Mouse (Mus musculus) hindbrain, embryonic 11.5 days (tissue): ENCODE measurements around the gene Ptpru. TPM values are rescaled to one million over a fixed set of nuclear protein-coding genes. Genes with fewer than 3 reads are reported as not detected.

ENCODE experiments used
- ATAC-seq: fragments of 200-750 bp; cut with Nextera tagmentation; 2 replicates; pipeline ENCODE4 v1.8.0; 2017; ENCODE audit warnings: mild to moderate bottlenecking, moderate TSS enrichment, moderate library complexity; ENCODE audit not compliant: low FRiP score
- DNase-seq: peaks from one replicate; pipeline ENCODE4 v3.0.0-alpha.2; 2015; ENCODE audit warnings: low spot score
- H3K27ac ChIP-seq: fragments of 300-500 bp; sonication (generic); 2 replicates; pipeline ENCODE4 v1.5.1; 2014; ENCODE audit warnings: mild to moderate bottlenecking, low read depth, low read length
- H3K27me3 ChIP-seq: fragments of 300-500 bp; sonication (generic); 2 replicates; pipeline ENCODE4 v1.6.1; 2014; ENCODE audit warnings: mild to moderate bottlenecking, low read length, moderate library complexity, mixed read lengths; ENCODE audit not compliant: control insufficient read depth, insufficient read depth
- H3K36me3 ChIP-seq: fragments of 300-500 bp; sonication (generic); 2 replicates; pipeline ENCODE4 v1.6.1; 2014; ENCODE audit warnings: mild to moderate bottlenecking, low read length, moderate library complexity, mixed read lengths; ENCODE audit not compliant: control insufficient read depth, insufficient read depth
- H3K4me1 ChIP-seq: fragments of 300-500 bp; sonication (generic); replicated peaks from 2 replicates; pipeline ENCODE4 v1.6.1; 2014; ENCODE audit warnings: low read length, mixed read lengths; ENCODE audit not compliant: control insufficient read depth, insufficient read depth
- H3K4me2 ChIP-seq: fragments of 300-500 bp; sonication (generic); replicated peaks from 2 replicates; pipeline ENCODE4 v1.6.1; 2014; ENCODE audit warnings: mild to moderate bottlenecking, low read depth, low read length
- H3K4me3 ChIP-seq: fragments of 300-500 bp; sonication (generic); 2 replicates; pipeline ENCODE4 v1.5.1; 2014; ENCODE audit warnings: low read depth, low read length
- H3K9ac ChIP-seq: fragments of 300-500 bp; sonication (generic); 2 replicates; pipeline ENCODE4 v1.6.1; 2014; ENCODE audit warnings: low read depth, low read length
- H3K9me3 ChIP-seq: fragments of 300-500 bp; sonication (generic); 2 replicates; pipeline ENCODE4 v1.6.1; 2016; ENCODE audit warnings: low read length; ENCODE audit not compliant: control insufficient read depth
- WGBS: fragments of 180-500 bp; shearing (Covaris S2); extraction: QIAGEN DNeasy Blood & Tissue Kit; methylation state at CpG from one replicate; pipeline ENCODE4 v1.1.7; 2014; 5-methylcytosine and 5-hydroxymethylcytosine counted together
- polyA plus RNA-seq: library from polyadenylated mRNA; unstranded; fragments of >200 nt; fragmentation: Nextera tagmentation; extraction: Ambion mirVana; gene quantifications from 2 replicates; pipeline ENCODE4 v1.2.1, GENCODE M21; 2014

Ptpru gene
- polyA plus RNA-seq, 1 experiment from 2014 or later, result 11.4 TPM

DNA sequence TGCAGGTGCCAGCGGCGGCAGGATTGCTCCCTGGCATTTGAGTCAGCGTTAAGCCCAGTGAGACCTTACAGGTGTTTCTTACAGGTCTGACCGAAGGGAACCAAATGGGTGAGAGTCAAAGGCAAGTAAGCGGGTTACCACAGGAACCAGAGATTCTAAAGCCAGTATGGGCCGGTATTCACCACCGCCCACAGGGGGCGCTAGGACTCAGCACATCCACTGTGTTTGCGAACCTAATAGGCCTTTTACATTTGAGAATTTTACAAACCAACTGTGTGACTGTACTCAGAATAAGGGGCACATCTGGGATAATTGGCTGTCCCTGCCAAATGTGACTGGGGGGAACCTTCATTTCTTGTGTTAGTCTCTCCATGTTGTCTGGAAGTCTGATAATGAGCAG is 54.1 kb downstream of the Ptpru start:
- Histone ChIP-seq H3K4me2 (no peak overlapping the region), H3K4me3 (no peak overlapping the region), H3K27ac (no peak overlapping the region), H3K4me1 (no peaks in the 10 kb centered on the region), H3K9ac (no peak overlapping the region), H3K9me3 (no peaks in the 10 kb centered on the region), H3K27me3 (no peaks in the 10 kb centered on the region), H3K36me3 (no peaks in the 10 kb centered on the region)
- WGBS, result 11% methylated on average over 9 of the region's 9 CpGs
- ATAC-seq (no peak), DNase-seq (peak; percentile 83)

DNA sequence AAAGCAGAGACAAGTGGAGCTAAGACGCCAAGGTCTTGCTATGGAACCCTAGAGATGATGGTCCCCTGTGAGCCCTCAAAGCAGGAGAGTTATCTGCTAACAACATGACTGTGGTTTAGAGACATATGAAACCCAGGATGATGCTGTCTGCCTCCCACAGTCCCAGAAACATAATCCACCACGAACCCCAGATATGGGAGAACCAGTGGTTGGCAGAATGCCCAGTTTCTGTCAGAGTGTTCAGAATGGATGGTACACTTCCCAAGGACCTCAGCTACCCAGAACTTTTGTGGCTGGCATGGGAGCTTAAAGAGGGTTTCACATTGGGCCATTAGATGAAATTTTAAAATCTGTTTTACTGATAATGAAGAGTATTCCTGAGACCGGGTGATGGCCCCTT is 57.1 kb downstream of the Ptpru start:
- no peaks in the 10 kb centered on the region for H3K36me3 ChIP-seq
- no peaks in the 10 kb centered on the region for H3K4me1 ChIP-seq
- no peak overlapping the region for H3K4me2 ChIP-seq
- H3K4me3 ChIP-seq, result no peak overlapping the region
- WGBS, result 65% methylated on average over 3 of the region's 3 CpGs
- no peaks in the 10 kb centered on the region for H3K9me3 ChIP-seq
- H3K9ac ChIP-seq, result no peak overlapping the region
- H3K27me3 ChIP-seq, result no peaks in the 10 kb centered on the region
- ATAC-seq (no peak), DNase-seq (peak; percentile 26)
- no peak overlapping the region for H3K27ac ChIP-seq

DNA sequence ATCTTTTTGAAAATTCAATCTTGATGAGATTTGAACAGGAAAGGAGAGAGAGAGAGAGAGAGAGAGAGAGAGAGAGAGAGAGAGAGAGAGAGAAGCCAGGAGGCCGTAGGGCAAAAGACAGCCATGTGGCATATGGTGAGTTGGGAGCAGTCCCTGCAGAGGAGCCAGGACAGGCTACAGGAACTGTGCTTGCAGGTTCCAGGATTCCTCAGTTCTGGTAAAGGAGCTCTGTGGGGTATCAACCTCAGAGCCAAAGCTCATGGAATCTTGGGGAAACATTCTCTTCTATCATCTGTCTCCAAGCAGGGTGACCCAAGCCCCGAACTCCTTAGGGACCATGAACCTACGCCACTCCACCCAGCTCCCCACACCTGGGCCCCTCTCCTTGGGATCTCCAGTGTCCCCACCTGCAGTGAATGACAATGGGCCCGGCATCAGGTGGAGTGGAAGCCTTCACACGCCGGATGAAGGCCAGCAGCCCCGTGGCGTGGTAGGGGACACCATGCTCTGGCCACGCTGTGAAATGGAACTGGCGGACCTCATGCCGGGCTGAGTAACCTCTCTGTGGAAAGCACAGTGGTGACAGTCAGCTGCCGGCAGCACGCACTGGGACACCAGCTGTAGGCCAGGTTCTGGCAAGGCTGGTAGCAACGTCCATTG is 59.3 kb downstream of the Ptpru start:
- Histone ChIP-seq H3K4me3 (no peak overlapping the region), H3K4me1 (no peaks in the 10 kb centered on the region), H3K9me3 (no peaks in the 10 kb centered on the region), H3K9ac (no peak overlapping the region), H3K27me3 (no peaks in the 10 kb centered on the region), H3K36me3 (no peaks in the 10 kb centered on the region), H3K27ac (no peak overlapping the region), H3K4me2 (no peak overlapping the region)
- 87% methylated on average over 14 of the region's 14 CpGs for WGBS
- no peak for DNase-seq
- ATAC-seq, result no peak

DNA sequence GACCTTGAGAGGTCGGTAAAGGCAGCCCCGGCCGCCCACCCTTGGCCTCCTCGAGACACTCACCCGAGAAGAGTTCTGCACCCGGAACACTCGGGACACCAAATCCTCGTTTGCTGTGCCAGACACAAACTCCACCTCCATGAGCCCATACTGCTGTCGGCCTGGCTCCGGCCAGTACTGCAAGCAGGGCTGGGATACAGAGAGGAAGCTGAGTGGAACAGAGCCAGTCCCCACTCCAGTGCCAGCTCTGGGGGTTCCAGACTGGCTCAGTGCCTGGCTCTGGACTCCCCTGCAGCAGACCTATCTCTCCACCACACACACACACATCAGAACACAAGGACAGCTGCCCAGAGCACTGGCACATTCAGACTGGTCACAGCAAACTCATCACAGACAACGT is 66.7 kb downstream of the Ptpru start:
- Histone ChIP-seq H3K36me3 (no peaks in the 10 kb centered on the region), H3K4me1 (no peaks in the 10 kb centered on the region), H3K9me3 (no peaks in the 10 kb centered on the region), H3K4me3 (no peak overlapping the region), H3K9ac (no peak overlapping the region), H3K27ac (no peak overlapping the region), H3K4me2 (no peak overlapping the region), H3K27me3 (no peaks in the 10 kb centered on the region)
- ATAC-seq (no peak), DNase-seq (no peak)
- WGBS, result 82% methylated on average over 11 of the region's 11 CpGs

DNA sequence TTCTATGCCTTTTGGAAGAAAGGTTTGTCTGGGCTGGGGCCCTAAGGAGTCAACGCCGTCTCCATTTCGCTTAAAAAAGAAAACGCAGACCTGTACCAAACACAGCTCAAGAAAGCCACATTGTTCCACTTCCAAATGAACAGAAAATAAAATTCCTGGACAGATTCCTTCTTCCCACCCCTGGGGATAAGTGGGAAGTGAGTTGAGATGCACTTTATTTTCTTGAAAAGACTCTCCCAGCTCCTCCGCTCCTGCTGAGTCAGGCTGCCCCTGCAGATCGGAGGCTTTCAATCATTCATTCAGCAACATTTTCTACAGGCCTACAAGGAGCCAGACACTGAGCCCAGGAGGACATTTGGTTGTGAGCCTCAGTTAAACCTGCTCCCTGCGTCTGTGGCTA is 74.2 kb downstream of the Ptpru start:
- no peak overlapping the region for H3K9ac ChIP-seq
- H3K4me1 ChIP-seq, result no peaks in the 10 kb centered on the region
- ATAC-seq, result no peak
- no peaks in the 10 kb centered on the region for H3K27me3 ChIP-seq
- H3K4me3 ChIP-seq, result no peak overlapping the region
- H3K36me3 ChIP-seq, result no peaks in the 10 kb centered on the region
- WGBS, result 85% methylated on average over 7 of the region's 7 CpGs
- DNase-seq, result no peak
- H3K9me3 ChIP-seq, result no peaks in the 10 kb centered on the region
- no peak overlapping the region for H3K4me2 ChIP-seq
- H3K27ac ChIP-seq, result no peak overlapping the region

DNA sequence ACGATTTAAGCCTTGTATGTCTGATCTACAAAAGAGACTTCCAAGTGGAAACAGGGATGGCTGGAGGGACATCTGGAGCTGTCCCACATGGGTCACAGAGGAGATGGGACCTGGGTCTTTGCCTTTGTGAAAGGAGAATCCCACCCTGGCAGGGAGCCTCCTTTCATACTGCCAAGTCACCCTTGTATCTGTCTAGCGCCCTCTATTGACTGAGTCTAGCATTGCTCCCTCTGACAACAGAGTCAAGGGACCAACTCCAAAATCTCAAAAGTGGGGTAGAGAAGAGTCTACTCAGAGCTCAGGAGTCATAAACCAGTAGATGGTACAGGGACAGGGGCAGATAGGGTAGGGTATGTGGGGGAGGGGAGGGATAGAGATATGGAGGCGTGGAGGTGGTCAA is 74.6 kb downstream of the Ptpru start:
- WGBS, result 71% methylated on average over 3 of the region's 3 CpGs
- H3K27me3 ChIP-seq, result no peaks in the 10 kb centered on the region
- DNase-seq (peak; percentile 17), ATAC-seq (no peak)
- no peaks in the 10 kb centered on the region for H3K36me3 ChIP-seq
- no peaks in the 10 kb centered on the region for H3K4me1 ChIP-seq
- no peaks in the 10 kb centered on the region for H3K9me3 ChIP-seq
- no peak overlapping the region for H3K4me3 ChIP-seq
- no peak overlapping the region for H3K27ac ChIP-seq
- no peak overlapping the region for H3K9ac ChIP-seq
- no peak overlapping the region for H3K4me2 ChIP-seq

DNA sequence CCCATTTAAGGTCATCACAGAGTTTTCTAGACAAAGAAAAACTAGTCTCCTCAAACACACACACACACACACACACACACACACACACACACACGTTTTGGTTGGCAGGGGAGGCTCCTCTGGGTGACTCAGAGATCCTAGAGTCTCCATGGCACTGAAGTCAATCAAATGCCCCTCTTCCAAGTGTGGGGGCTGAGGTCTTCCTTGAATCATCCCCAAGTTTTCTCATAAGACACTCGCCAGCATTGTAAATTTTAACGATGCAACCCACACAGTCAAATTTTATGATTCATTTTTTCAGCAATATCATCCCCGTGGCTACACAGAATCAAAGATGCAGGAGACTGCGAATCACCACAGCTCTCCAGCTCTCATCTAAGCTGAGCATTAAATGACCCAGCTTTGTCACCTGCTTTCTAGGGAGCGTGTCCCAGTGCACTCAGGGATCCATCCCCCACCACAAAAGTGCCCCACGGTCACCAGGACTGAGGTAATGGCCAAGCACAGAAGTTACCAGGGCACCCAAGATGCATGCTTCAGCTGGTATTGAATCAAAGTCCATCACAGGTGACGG is 75.8 kb downstream of the Ptpru start:
- Histone ChIP-seq H3K36me3 (no peaks in the 10 kb centered on the region), H3K9me3 (no peaks in the 10 kb centered on the region), H3K27me3 (no peaks in the 10 kb centered on the region), H3K4me3 (no peak overlapping the region), H3K27ac (no peak overlapping the region), H3K4me1 (no peaks in the 10 kb centered on the region), H3K9ac (no peak overlapping the region), H3K4me2 (no peak overlapping the region)
- whole genome bisulfite sequencing, result 88% methylated on average over 8 of the region's 8 CpGs
- ATAC-seq (no peak), DNase-seq (no peak)

DNA sequence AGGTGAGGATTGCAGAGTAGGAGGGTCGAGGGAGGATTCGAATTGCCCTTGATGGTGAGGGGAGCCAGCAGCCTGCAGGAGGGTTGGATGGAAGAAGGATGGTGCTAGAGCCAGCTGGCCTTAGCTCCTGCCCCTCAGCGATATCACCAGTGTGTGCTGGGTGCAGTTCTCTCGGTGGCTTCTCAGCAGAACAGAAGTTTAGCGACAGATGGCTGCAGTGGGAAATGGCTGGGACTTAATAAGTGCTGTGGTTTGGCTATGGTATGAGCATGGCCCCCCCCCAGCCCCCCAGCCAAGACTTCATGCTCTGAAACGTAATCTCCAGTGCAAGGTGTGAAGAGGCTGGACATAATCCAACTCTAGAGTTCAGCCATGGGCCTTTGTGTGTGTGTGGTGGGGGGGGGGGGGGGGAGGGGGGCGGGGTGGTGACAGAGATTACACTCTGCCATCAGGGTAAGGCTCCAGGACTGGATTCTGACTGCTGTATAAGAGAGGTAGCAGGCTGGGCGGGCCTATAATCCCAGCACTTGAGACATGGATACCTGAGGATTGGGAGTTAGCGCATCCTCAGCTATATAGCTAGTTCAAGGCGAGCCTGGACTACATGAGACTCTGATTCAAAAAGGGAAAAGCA is 85.8 kb downstream of the Ptpru start:
- no peaks in the 10 kb centered on the region for H3K9me3 ChIP-seq
- ATAC-seq (no peak), DNase-seq (no peak)
- no peak overlapping the region for H3K9ac ChIP-seq
- no peaks in the 10 kb centered on the region for H3K4me1 ChIP-seq
- H3K27me3 ChIP-seq, result no peaks in the 10 kb centered on the region
- H3K27ac ChIP-seq, result no peak overlapping the region
- no peaks in the 10 kb centered on the region for H3K36me3 ChIP-seq
- 68% methylated on average over 10 of the region's 10 CpGs for WGBS
- H3K4me3 ChIP-seq, result no peak overlapping the region
- no peak overlapping the region for H3K4me2 ChIP-seq

DNA sequence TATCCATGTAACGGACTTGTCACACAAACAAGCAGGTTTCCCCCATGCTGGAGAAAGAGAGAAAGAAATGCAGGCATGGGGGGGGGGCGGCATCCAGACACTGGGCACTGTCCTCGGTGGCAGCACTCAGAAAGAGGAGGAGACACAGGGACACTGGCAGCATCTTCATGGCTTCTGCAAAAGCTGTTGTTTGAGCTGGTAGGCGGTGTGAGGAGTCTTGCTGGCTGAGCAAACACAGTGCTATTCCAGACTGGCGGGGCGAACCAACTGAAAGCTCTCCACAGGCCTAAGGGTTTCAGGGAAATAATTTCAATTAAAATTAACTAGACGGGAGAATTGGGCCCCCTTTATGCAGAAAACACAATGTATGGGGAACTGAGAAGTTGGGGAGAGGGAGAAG is 86.5 kb downstream of the Ptpru start:
- Histone ChIP-seq H3K4me2 (no peak overlapping the region), H3K27me3 (no peaks in the 10 kb centered on the region), H3K36me3 (no peaks in the 10 kb centered on the region), H3K4me1 (no peaks in the 10 kb centered on the region), H3K27ac (no peak overlapping the region), H3K4me3 (no peak overlapping the region), H3K9ac (no peak overlapping the region), H3K9me3 (no peaks in the 10 kb centered on the region)
- WGBS, result 55% methylated on average over 7 of the region's 7 CpGs
- ATAC-seq (no peak), DNase-seq (no peak)
